Comparison of ENCODE assay signal across 8 mouse cellular contexts in the genomic region with DNA sequence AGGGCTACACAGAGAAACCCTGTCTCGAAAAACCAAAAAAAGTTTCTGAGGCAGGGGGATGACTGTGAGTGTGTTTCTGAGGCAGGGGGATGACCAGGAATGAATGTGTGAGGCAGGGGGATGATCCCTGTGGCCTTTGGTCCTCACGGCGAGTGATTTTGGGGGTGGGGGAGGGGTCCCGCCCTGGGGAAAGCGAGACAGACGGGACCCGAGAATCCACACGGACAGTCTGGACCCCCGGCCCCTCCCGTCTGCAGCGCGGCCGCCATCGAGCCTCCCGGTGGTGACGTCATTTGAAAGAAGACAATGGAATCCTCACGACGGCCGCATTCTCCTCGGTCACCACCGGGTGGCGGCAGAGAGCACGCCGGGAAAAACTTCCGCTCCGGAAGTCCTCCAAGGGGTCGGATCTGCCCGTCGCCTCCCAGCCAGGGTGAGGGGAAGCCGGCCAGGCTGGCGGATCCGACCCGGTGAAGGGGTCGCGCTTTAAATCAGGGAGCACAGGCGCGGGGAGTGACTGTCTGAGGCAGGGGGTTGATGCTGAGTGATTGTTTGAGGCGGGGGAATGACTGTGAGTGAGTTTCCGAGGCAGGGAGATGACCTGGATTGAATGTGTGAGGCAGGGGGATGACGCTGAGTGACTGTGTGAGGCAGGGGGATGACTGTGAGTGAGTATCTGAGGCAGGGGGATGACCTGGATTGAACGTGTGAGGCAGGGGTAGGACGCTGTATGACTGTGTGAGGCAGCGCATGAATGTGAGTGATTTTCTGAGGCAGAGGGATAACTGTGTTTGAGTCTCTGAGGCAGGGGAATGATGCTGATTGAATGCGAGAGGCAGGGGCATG. TPM values are rescaled to one million over a fixed set of nuclear protein-coding genes. Genes with fewer than 3 reads are reported as not detected.
DNase-seq lines count a peak whose midpoint lies in the region; ATAC-seq and TF ChIP-seq lines count a peak whose summit lies in the region.

No protein-coding gene starts in this region.

- H3K9ac ChIP-seq in hindbrain, embryonic 13.5 days, result peak overlapping the region; percentile 84

- 5% methylated on average over 44 of the region's 44 CpGs for WGBS in hindbrain, embryonic 13.5 days

- peak; percentile 87 for TF ChIP-seq CTCF in Patski (IDR thresholded peaks at IDR 0.05)

- H3K9me3 ChIP-seq in hindbrain, embryonic 13.5 days, result no peaks in the 10 kb centered on the region

- peak overlapping the region; percentile 98 for H3K27ac ChIP-seq in hindbrain, embryonic 13.5 days

- peak overlapping the region; percentile 69 for H3K4me2 ChIP-seq in hindbrain, embryonic 13.5 days

- H3K4me3 ChIP-seq in hindbrain, embryonic 13.5 days, result peak overlapping the region; percentile 58

- peak; percentile 89 for DNase-seq in Patski (ENCODE audit: low read depth, low spot score)
- peak; percentile 88 to 90 for DNase-seq in cerebellum, postnatal 25 days
- peak; percentile 77 to 86 for DNase-seq in frontal cortex, postnatal 25 days (ENCODE audit: low spot score in 2 of 2)
- DNase-seq in left cerebral cortex, adult 11 months (ENCODE audit: low spot score), result peak; percentile 75
- DNase-seq in lung, postnatal 36 days, result peak; percentile 84
- peak; percentile 71 for DNase-seq in retina, embryonic 14.5 days (ENCODE audit: low spot score)
- peak; percentile 88 for DNase-seq in thymus, postnatal 4 days

- POLR2A ChIA-PET in Patski (lab: Charles Lee), result no interaction called here

- in situ Hi-C loops in Patski (cut with MboI; ENCODE audit: low pct_unique_long_range_greater_than_20kb), result no loop called here

- ATAC-seq in Patski, result peak; percentile 65
- peak; percentile 87 for ATAC-seq in hindbrain, embryonic 13.5 days (ENCODE audit: low FRiP score)

- no peaks in the 10 kb centered on the region for H3K27me3 ChIP-seq in Patski
- H3K27me3 ChIP-seq in hindbrain, embryonic 13.5 days, result no peaks in the 10 kb centered on the region

- CTCF ChIA-PET in Patski (lab: Charles Lee), result no interaction called here

- H3K4me1 ChIP-seq in hindbrain, embryonic 13.5 days (replicated peaks), result peaks cover 10% of the 10 kb centered on the region

- no peaks in the 10 kb centered on the region for H3K36me3 ChIP-seq in hindbrain, embryonic 13.5 days

RNA-seq across cellular contexts. Expression of a gene that starts 43.2 kb away (rescaled TPM):
- not detected for polyA plus RNA-seq in Patski (2021)
- polyA plus RNA-seq in hindbrain, embryonic 13.5 days (2015; fragmentation: Nextera tagmentation; extraction: Ambion mirVana), result 1.2 TPM in 2 replicates

RNA-seq across cellular contexts. Expression of a gene that starts 52.9 kb away (rescaled TPM):
- not detected for polyA plus RNA-seq in Patski (2021)
- polyA plus RNA-seq in hindbrain, embryonic 13.5 days (2015; fragmentation: Nextera tagmentation; extraction: Ambion mirVana), result not detected in 2 replicates

Comparison
In these comparisons a context has a peak if more than half of its experiments do, and no peak if none do; other contexts are left out.
1. Peak in every context shown above with its lines: DNase-seq, ATAC-seq, H3K4me3 ChIP-seq and H3K27ac ChIP-seq.